Mouse (Mus musculus): ENCODE measurements at regions not wholly inside any gene's neighbourhood (a gene's known extent, or its start where the extent isn't known, plus 50 kb on each side); places are given as distances from the start of the nearest gene placed in this dataset.

GRCm38 (mm10) chr11:44340531-44340930 is 59.3 kb upstream of the Il12b start:
- DNase-seq (ENCODE audit: low read depth), result no peak

- no peak for DNase-seq (ENCODE audit: low read depth)
Observed at GRCm38 (mm10) chr11:44348308-44348707, 51.6 kb upstream of the Il12b start.

GRCm38 (mm10) chr11:44349546-44349945 is 50.3 kb upstream of the Il12b start:
- no peak for DNase-seq (ENCODE audit: low read depth)

All from naive thymus-derived CD4-positive, alpha-beta T cell, adult 2 months (primary cell).